Comparison of ENCODE assay signal across 15 mouse cellular contexts in genomic region chr14:34763771-34764539, GRCm38 (mm10). TPM values are rescaled to one million over a fixed set of nuclear protein-coding genes. Genes with fewer than 3 reads are reported as not detected.
DNase-seq lines count a peak whose midpoint lies in the region; ATAC-seq and TF ChIP-seq lines count a peak whose summit lies in the region.
"Had no signal": no experiment of that assay in that cellular context is flagged by ENCODE, and none has a peak within 500 bp of the region (broad histone marks: within the 10 kb centered on the region; RNA-seq: fewer than 3 reads in every experiment).

No protein-coding gene starts in this region.

- H3K36me3 ChIP-seq in kidney, embryonic 16.5 days (ENCODE audit: insufficient read depth, low read length) = no peaks in the 10 kb centered on the region
- no peaks in the 10 kb centered on the region for H3K36me3 ChIP-seq in embryonic facial prominence, embryonic 14.5 days (ENCODE audit: control insufficient read depth, insufficient read depth, low read length)
- no peaks in the 10 kb centered on the region for H3K36me3 ChIP-seq in myocyte (ENCODE audit: control insufficient read depth, insufficient read depth)
- H3K36me3 ChIP-seq: embryonic facial prominence, embryonic 13.5 days; heart, embryonic 15.5 days; midbrain, embryonic 13.5 days had no signal

- H3K79me2 ChIP-seq in myocyte (ENCODE audit: control insufficient read depth, insufficient read depth) = no peaks in the 10 kb centered on the region

- no peaks in the 10 kb centered on the region for H3K9me3 ChIP-seq in kidney, embryonic 16.5 days (ENCODE audit: low read length)
- no peaks in the 10 kb centered on the region for H3K9me3 ChIP-seq in embryonic facial prominence, embryonic 14.5 days (ENCODE audit: control insufficient read depth, low read length)
- H3K9me3 ChIP-seq: embryonic facial prominence, embryonic 13.5 days; heart, embryonic 15.5 days; midbrain, embryonic 13.5 days had no signal

- H3K27me3 ChIP-seq in kidney, embryonic 16.5 days (ENCODE audit: insufficient read depth, low read length) = no peaks in the 10 kb centered on the region
- no peaks in the 10 kb centered on the region for H3K27me3 ChIP-seq in embryonic facial prominence, embryonic 14.5 days (replicated peaks; ENCODE audit: control insufficient read depth, insufficient read depth, low read length)
- H3K27me3 ChIP-seq in myocyte (ENCODE audit: control insufficient read depth, insufficient read depth, insufficient read length) = no peaks in the 10 kb centered on the region
- H3K27me3 ChIP-seq: CH12.LX; heart, embryonic 15.5 days; midbrain, embryonic 13.5 days had no signal

- H3K27ac ChIP-seq in kidney, embryonic 16.5 days (ENCODE audit: low read length) = 0 out of 2 replicates have a peak overlapping the region, but pooled peaks have one; percentile 27
- H3K27ac ChIP-seq in embryonic facial prominence, embryonic 14.5 days (replicated peaks; ENCODE audit: low read depth, low read length) = peak overlapping the region; percentile 58; the same call in 1 of the 2 replicates
- H3K27ac ChIP-seq: embryonic facial prominence, embryonic 13.5 days; heart, embryonic 15.5 days; midbrain, embryonic 13.5 days had no signal

- no peak for TF ChIP-seq POLR2A in myocyte (IDR thresholded peaks at IDR 0.05; ENCODE audit: insufficient read length, low read depth)

- peaks cover 22% of the 10 kb centered on the region for H3K4me1 ChIP-seq in kidney, embryonic 16.5 days (ENCODE audit: insufficient read depth, low read length)
- H3K4me1 ChIP-seq in embryonic facial prominence, embryonic 14.5 days (ENCODE audit: control insufficient read depth, insufficient read depth, low read length) = no peaks in the 10 kb centered on the region

- 24% methylated on average over 10 of the region's 10 CpGs for WGBS in kidney, embryonic 16.5 days
- WGBS in embryonic facial prominence, embryonic 14.5 days = 32% methylated on average over 10 of the region's 10 CpGs

- no peak for DNase-seq in kidney, postnatal 4 days
- DNase-seq in MN1 (ENCODE audit: low spot score) = peak; percentile 7
- DNase-seq in embryonic facial prominence, embryonic 14.5 days (ENCODE audit: low spot score) = peak; percentile 70
- no peak for DNase-seq in testis, postnatal 10 days (ENCODE audit: low spot score)
- DNase-seq in right cerebral cortex, postnatal 10 days (ENCODE audit: low spot score in 2 of 2) = no peak
- DNase-seq in gastrocnemius, postnatal 10 days = no peak
- DNase-seq: layer of hippocampus, adult 9-11 months; thymus, postnatal 36 days had no signal

- ATAC-seq in kidney, embryonic 16.5 days (ENCODE audit: low FRiP score, low TSS enrichment) = peak; percentile 27; the same call in 1 of the 2 replicates
- peak; percentile 20 for ATAC-seq in embryonic facial prominence, embryonic 14.5 days (ENCODE audit: low read depth)
- ATAC-seq: hindbrain, embryonic 16.5 days; midbrain, embryonic 13.5 days had no signal

- H3K9ac ChIP-seq in kidney, embryonic 16.5 days (replicated peaks; ENCODE audit: low read length) = no peak overlapping the region
- H3K9ac ChIP-seq in embryonic facial prominence, embryonic 14.5 days (ENCODE audit: low read depth, low read length) = no peak overlapping the region
- H3K9ac ChIP-seq: embryonic facial prominence, embryonic 13.5 days; heart, embryonic 15.5 days; midbrain, embryonic 13.5 days had no signal

- H3ac ChIP-seq in myocyte (ENCODE audit: control insufficient read depth, insufficient read length) = no peak overlapping the region

- no peak overlapping the region for H3K4me3 ChIP-seq in kidney, embryonic 16.5 days (ENCODE audit: low read length)
- no peak overlapping the region for H3K4me3 ChIP-seq in embryonic facial prominence, embryonic 14.5 days (ENCODE audit: low read depth, low read length)
- no peak overlapping the region for H3K4me3 ChIP-seq in myocyte
- H3K4me3 ChIP-seq: embryonic facial prominence, embryonic 13.5 days; heart, embryonic 15.5 days; midbrain, embryonic 13.5 days had no signal

- no peak overlapping the region for H3K4me2 ChIP-seq in kidney, embryonic 16.5 days (replicated peaks; ENCODE audit: low read depth, low read length)
- H3K4me2 ChIP-seq in embryonic facial prominence, embryonic 14.5 days (ENCODE audit: low read depth, low read length) = 0 out of 2 replicates have a peak overlapping the region, but pooled peaks have one; percentile 10
- H3K4me2 ChIP-seq in myocyte (ENCODE audit: low read depth) = peak overlapping the region; percentile 73
- H3K4me2 ChIP-seq: embryonic facial prominence, embryonic 13.5 days; heart, embryonic 15.5 days; midbrain, embryonic 13.5 days had no signal

TF ChIP-seq in myocyte, 11 proteins besides CTCF, POLR2A, EP300 and RAD21:
- TF ChIP-seq TCF12 (IDR thresholded peaks at IDR 0.05; ENCODE audit: insufficient read depth, poor library complexity, severe bottlenecking) = peak; percentile 41
- no peak for TF ChIP-seq MAX (IDR thresholded peaks at IDR 0.05; ENCODE audit: low read depth)
- peak in 2 of 3 experiments; percentile 1 to 17 for TF ChIP-seq MYOD1 (IDR thresholded peaks at IDR 0.05; ENCODE audit: control insufficient read depth in 1 of 3, insufficient read length in 2 of 3, low read depth in 2 of 3)

RNA-seq across cellular contexts. Expression of gene Grid1, which starts 56.0 kb away (rescaled TPM):
- polyA plus RNA-seq in kidney, embryonic 16.5 days (2015; fragmentation: Nextera tagmentation; extraction: Ambion mirVana) = 0.80 and 0.89 TPM in 2 replicates
- 1.8 and 2.5 TPM in 2 replicates for polyA plus RNA-seq in embryonic facial prominence, embryonic 14.5 days (2014; fragmentation: Nextera tagmentation; extraction: Ambion mirVana)
- not detected for polyA plus RNA-seq in myocyte (2012; fragmentation: generic; extraction: Trizol)
- total RNA-seq in gastrocnemius, postnatal 10 days (2021) = under 1 TPM; 0.23 to 0.32 TPM
- total RNA-seq: CH12.LX had no signal

Comparison
In these comparisons a context has a peak if more than half of its experiments do, and no peak if none do; other contexts are left out.
1. DNase-seq: peak in MN1 (single experiment) and embryonic facial prominence, embryonic 14.5 days (single experiment); none in kidney, postnatal 4 days (0 of 2), testis, postnatal 10 days (single experiment), right cerebral cortex, postnatal 10 days (0 of 2) and gastrocnemius, postnatal 10 days (single experiment).